Mouse (Mus musculus) megakaryocyte, embryonic 14.5 days (primary cell): ENCODE results near the gene Ppp6r1.

Experiments used
- FLI1 ChIP-seq: IDR thresholded peaks from 2 replicates; pipeline ENCODE4 v1.6.1; 2012; ENCODE audit warnings: low read length, inconsistent platforms, mixed read lengths
- GATA1 ChIP-seq: IDR thresholded peaks from 3 replicates; pipeline ENCODE4 v1.6.1; 2012; ENCODE audit warnings: mixed read lengths, low read length, inconsistent platforms, borderline replicate concordance

DNA sequence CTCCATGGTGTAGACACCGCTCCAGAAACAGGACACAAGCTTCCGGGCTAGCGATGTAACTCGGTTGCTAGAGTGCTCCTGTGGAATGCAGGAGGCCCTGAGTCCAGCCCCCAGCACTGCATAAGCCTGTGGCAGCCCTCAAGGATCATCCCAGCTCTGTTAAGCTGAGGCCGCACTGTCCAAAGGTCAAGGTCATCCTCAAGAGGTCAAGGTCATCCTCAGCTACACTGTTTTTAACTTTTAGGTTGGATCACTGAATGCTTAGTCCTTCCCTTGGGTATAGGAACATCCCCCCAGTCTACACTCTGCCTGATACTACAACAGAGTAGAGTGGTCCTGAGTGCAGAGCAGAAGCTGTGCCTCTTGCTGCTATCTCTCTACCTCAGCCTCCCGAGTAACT lies 34.2 kb upstream of the Ppp6r1 start:
- no peak for TF ChIP-seq GATA1
- no peak for TF ChIP-seq FLI1
